Mouse (Mus musculus): ENCODE measurements around the gene Cramp1l. TPM values are rescaled to one million over a fixed set of nuclear protein-coding genes. Genes with fewer than 3 reads are reported as not detected.
"Not testable (repeated sequence)": the region's sequence is repeated elsewhere in the genome, so short reads cannot be mapped to it uniquely, and the experiment has no call there.

Gene Cramp1l
- total and polyA plus RNA-seq, 2 experiments from 2014 or later: 3.2 to 22.3 TPM

- Histone ChIP-seq H3K9ac (replicated peaks; ENCODE audit: low read length, poor library complexity, severe bottlenecking) (no peak overlapping the region), H3K4me3 (ENCODE audit: low read depth, low read length) (no peak overlapping the region), H3K4me2 (ENCODE audit: low read depth, low read length, poor library complexity, severe bottlenecking) (no peak overlapping the region), H3K27me3 (ENCODE audit: insufficient read depth, low read length) (no peaks in the 10 kb centered on the region), H3K4me1 (ENCODE audit: insufficient read depth, low read length) (no peaks in the 10 kb centered on the region), H3K27ac (ENCODE audit: low read depth, low read length) (no peak overlapping the region), H3K9me3 (ENCODE audit: low read length) (no peaks in the 10 kb centered on the region), H3K36me3 (ENCODE audit: insufficient read depth, low read length) (peaks cover 18% of the 10 kb centered on the region)
- DNase-seq (ENCODE audit: low spot score) (no peak), ATAC-seq (ENCODE audit: low FRiP score) (no peak)
- 94% methylated on average over 7 of the region's 7 CpGs for WGBS
- no peak for TF ChIP-seq CTCF (IDR thresholded peaks at IDR 0.05)
Observed at GRCm38 (mm10) chr17:24943036-24943435, 72.6 kb downstream of the Cramp1l start.

GRCm38 (mm10) chr17:24942453-24942852 is 73.1 kb downstream of the Cramp1l start:
- not testable (repeated sequence) for H3K9ac ChIP-seq (replicated peaks; ENCODE audit: low read length, poor library complexity, severe bottlenecking); H3K4me1 ChIP-seq (ENCODE audit: insufficient read depth, low read length); H3K27ac ChIP-seq (ENCODE audit: low read depth, low read length); H3K27me3 ChIP-seq (ENCODE audit: insufficient read depth, low read length); H3K4me3 ChIP-seq (ENCODE audit: low read depth, low read length); ATAC-seq (ENCODE audit: low FRiP score); H3K4me2 ChIP-seq (ENCODE audit: low read depth, low read length, poor library complexity, severe bottlenecking); H3K9me3 ChIP-seq (ENCODE audit: low read length)
- DNase-seq (ENCODE audit: low spot score): peak; percentile 3
- peak; percentile 76 for TF ChIP-seq CTCF (IDR thresholded peaks at IDR 0.05)
- 3% methylated on average over 2 of the region's 2 CpGs for WGBS
- H3K36me3 ChIP-seq (ENCODE audit: insufficient read depth, low read length): peaks cover 12% of the 10 kb centered on the region

- Histone ChIP-seq H3K27me3 (ENCODE audit: insufficient read depth, low read length) (no peaks in the 10 kb centered on the region), H3K9ac (replicated peaks; ENCODE audit: low read length, poor library complexity, severe bottlenecking) (peak overlapping the region; percentile 92), H3K36me3 (ENCODE audit: insufficient read depth, low read length) (no peaks in the 10 kb centered on the region), H3K4me2 (ENCODE audit: low read depth, low read length, poor library complexity, severe bottlenecking) (peak overlapping the region; percentile 79), H3K27ac (ENCODE audit: low read depth, low read length) (peak overlapping the region; percentile 86), H3K4me3 (ENCODE audit: low read depth, low read length) (peak overlapping the region; percentile 93), H3K4me1 (ENCODE audit: insufficient read depth, low read length) (peaks cover 16% of the 10 kb centered on the region), H3K9me3 (ENCODE audit: low read length) (no peaks in the 10 kb centered on the region)
- DNase-seq (ENCODE audit: low spot score): no peak
- ATAC-seq (ENCODE audit: low FRiP score): no peak
- peak; percentile 36 for TF ChIP-seq CTCF (IDR thresholded peaks at IDR 0.05)
- 48% methylated on average over 6 of the region's 6 CpGs for WGBS
Observed at GRCm38 (mm10) chr17:24937266-24937665, 78.3 kb downstream of the Cramp1l start.

- under 1% methylated on average over 78 of the region's 78 CpGs for WGBS
- no peaks in the 10 kb centered on the region for H3K27me3 ChIP-seq (ENCODE audit: insufficient read depth, low read length)
- TF ChIP-seq CTCF (IDR thresholded peaks at IDR 0.05): peak; percentile 50
Observed at GRCm38 (mm10) chr17:24936259-24937237, 79.0 kb downstream of the Cramp1l start, which contains the start of gene Mapk8ip3. Gene Mapk8ip3, minus strand, starts transcription at chr17:24936977.

GRCm38 (mm10) chr17:24935666-24936065 is 79.9 kb downstream of the Cramp1l start:
- no peak for ATAC-seq (ENCODE audit: low FRiP score)
- TF ChIP-seq CTCF (IDR thresholded peaks at IDR 0.05): no peak
- Histone ChIP-seq H3K36me3 (ENCODE audit: insufficient read depth, low read length) (0 out of 2 replicates have a peak, but pooled peaks cover 2% of the 10 kb centered on the region), H3K9ac (replicated peaks; ENCODE audit: low read length, poor library complexity, severe bottlenecking) (peak overlapping the region; percentile 92), H3K27ac (ENCODE audit: low read depth, low read length) (no peak overlapping the region), H3K4me1 (ENCODE audit: insufficient read depth, low read length) (peaks cover 16% of the 10 kb centered on the region), H3K9me3 (ENCODE audit: low read length) (no peaks in the 10 kb centered on the region), H3K27me3 (ENCODE audit: insufficient read depth, low read length) (no peaks in the 10 kb centered on the region), H3K4me3 (ENCODE audit: low read depth, low read length) (peak overlapping the region; percentile 93), H3K4me2 (ENCODE audit: low read depth, low read length, poor library complexity, severe bottlenecking) (peak overlapping the region; percentile 79)
- DNase-seq (ENCODE audit: low spot score): no peak

More at GRCm38 (mm10) chr17:24936259-24937237, 79.0 kb downstream of the Cramp1l start, which contains the start of gene Mapk8ip3:
- H3K9ac ChIP-seq (replicated peaks; ENCODE audit: low read length, poor library complexity, severe bottlenecking): peak within 1 kb of the TSS; percentile 92
- DNase-seq (ENCODE audit: low spot score) (peak; percentile 96), ATAC-seq (ENCODE audit: low FRiP score) (peak; percentile 97)
- peak within 1 kb of the TSS; percentile 79 for H3K4me2 ChIP-seq (ENCODE audit: low read depth, low read length, poor library complexity, severe bottlenecking)
- no peaks in the 10 kb centered on the region for H3K9me3 ChIP-seq (ENCODE audit: low read length)
- H3K27ac ChIP-seq (ENCODE audit: low read depth, low read length): peak within 1 kb of the TSS; percentile 86
- peak within 1 kb of the TSS; percentile 93 for H3K4me3 ChIP-seq (ENCODE audit: low read depth, low read length)
- peaks cover 16% of the 10 kb centered on the region for H3K4me1 ChIP-seq (ENCODE audit: insufficient read depth, low read length)
- 0 out of 2 replicates have a peak, but pooled peaks cover 2% of the 10 kb centered on the region for H3K36me3 ChIP-seq (ENCODE audit: insufficient read depth, low read length)

- H3K9ac ChIP-seq (replicated peaks; ENCODE audit: low read length, poor library complexity, severe bottlenecking): peak overlapping the region; percentile 92; the same call in 1 of the 2 replicates
- peak overlapping the region; percentile 79 for H3K4me2 ChIP-seq (ENCODE audit: low read depth, low read length, poor library complexity, severe bottlenecking)
- peaks cover 16% of the 10 kb centered on the region for H3K4me1 ChIP-seq (ENCODE audit: insufficient read depth, low read length)
- TF ChIP-seq CTCF (IDR thresholded peaks at IDR 0.05): no peak
- no peak overlapping the region for H3K27ac ChIP-seq (ENCODE audit: low read depth, low read length)
- H3K4me3 ChIP-seq (ENCODE audit: low read depth, low read length): peak overlapping the region; percentile 93
- H3K9me3 ChIP-seq (ENCODE audit: low read length): no peaks in the 10 kb centered on the region
- 90% methylated on average over 4 of the region's 4 CpGs for WGBS
- DNase-seq (ENCODE audit: low spot score): no peak
- no peaks in the 10 kb centered on the region for H3K27me3 ChIP-seq (ENCODE audit: insufficient read depth, low read length)
- no peak for ATAC-seq (ENCODE audit: low FRiP score)
- H3K36me3 ChIP-seq (ENCODE audit: insufficient read depth, low read length): 0 out of 2 replicates have a peak, but pooled peaks cover 2% of the 10 kb centered on the region
Observed at GRCm38 (mm10) chr17:24934926-24935325, 80.7 kb downstream of the Cramp1l start.
